Mouse (Mus musculus) bone marrow macrophage, adult 2 months (primary cell): ENCODE results near the gene Sh3d21. TPM values are rescaled to one million over a fixed set of nuclear protein-coding genes. Genes with fewer than 3 reads are reported as not detected.

Experiments used
- H3K27ac ChIP-seq: 2 replicates; pipeline ENCODE4 v1.5.1; 2012; ENCODE audit warnings: low read depth, low read length; ENCODE audit not compliant: insufficient read depth
- H3K4me1 ChIP-seq: 2 replicates; pipeline ENCODE4 v1.6.1; 2012; ENCODE audit warnings: low read length; ENCODE audit not compliant: control insufficient read depth, insufficient read depth
- H3K4me3 ChIP-seq: 2 replicates; pipeline ENCODE4 v1.5.1; 2012; ENCODE audit warnings: mild to moderate bottlenecking, low read length, moderate library complexity; ENCODE audit not compliant: insufficient read depth
- CTCF ChIP-seq: IDR thresholded peaks from 2 replicates; pipeline ENCODE4 v1.5.1; 2012; ENCODE audit warnings: low read depth, mild to moderate bottlenecking, low read length, moderate library complexity
- POLR2A ChIP-seq: IDR thresholded peaks from 2 replicates; pipeline ENCODE4 v1.6.1; 2012; ENCODE audit warnings: mild to moderate bottlenecking, low read depth, low read length, borderline replicate concordance
- polyA plus RNA-seq: library from polyadenylated mRNA; stranded (reverse); fragments of >200 nt; gene quantifications from 2 replicates; pipeline ENCODE4 v1.2.4, GENCODE M21; 2012; ENCODE audit not compliant: missing spikeins, insufficient read depth, insufficient read length

Sh3d21 gene
- polyA plus RNA-seq, 1 experiment = 2.0 TPM

DNA sequence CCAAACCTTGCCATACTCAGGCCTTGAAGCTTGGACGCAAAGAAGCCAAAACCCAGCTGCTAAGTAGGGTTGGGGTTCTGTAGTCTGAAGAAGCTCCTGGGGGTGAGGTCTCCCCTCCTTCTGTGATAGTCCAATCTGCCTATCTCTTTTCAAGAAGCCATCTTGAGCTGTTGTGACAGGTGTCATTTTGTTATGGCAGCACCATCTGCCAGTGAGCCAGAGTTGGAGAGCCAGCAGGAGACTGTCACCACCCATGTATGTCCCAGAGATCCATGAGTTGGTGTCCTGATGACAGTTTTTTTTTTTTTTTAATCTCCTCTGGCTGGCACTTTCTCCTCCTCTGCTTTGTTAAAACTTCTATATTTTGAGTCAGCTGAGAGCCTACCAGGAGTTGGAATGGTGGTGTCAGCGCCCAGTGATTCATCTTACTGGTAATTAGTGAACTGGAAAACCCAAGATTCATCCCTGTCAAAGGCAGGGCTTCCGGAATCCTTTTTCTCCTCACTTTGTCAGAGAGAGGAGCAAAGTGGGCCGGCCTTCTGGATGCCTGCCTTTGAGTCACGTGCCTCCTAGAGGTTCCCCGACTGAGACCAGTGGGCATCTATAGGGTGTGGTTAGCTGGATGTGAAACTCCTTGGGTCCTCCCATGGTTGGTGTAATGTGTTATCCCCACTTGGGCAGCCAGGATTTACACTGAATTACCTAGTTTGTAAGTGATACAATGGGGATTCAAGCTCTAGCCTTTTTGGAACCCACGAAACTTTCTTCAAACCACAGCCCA is 61.0 kb downstream of the Sh3d21 start:
- TF ChIP-seq POLR2A (no peak), CTCF (no peak)
- Histone ChIP-seq H3K4me3 (peak overlapping the region; percentile 52), H3K27ac (peak overlapping the region; percentile 89), H3K4me1 (peaks cover 41% of the 10 kb centered on the region)

DNA sequence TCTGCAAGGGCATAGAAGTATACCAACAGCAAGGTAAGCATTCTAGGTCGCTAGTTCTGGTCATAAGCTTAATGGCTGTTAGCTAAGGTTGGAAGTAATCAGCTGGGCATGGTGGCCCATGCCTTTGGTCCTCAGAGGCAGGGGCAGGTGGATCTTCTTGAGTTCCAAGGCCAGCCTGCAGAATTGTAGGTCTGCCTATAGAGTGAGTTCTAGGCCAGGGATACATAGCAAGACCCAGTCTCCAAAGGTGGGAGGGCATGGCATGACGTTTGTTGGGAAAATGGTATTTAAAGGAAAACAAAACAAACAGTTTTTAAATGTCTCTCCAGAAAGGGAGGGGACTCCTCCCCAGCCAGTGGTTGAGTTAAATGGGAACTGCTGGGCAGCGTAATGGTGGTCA is 62.5 kb downstream of the Sh3d21 start:
- no peak overlapping the region for H3K4me3 ChIP-seq
- H3K4me1 ChIP-seq = peaks cover 41% of the 10 kb centered on the region
- no peak overlapping the region for H3K27ac ChIP-seq
- TF ChIP-seq POLR2A = no peak
- TF ChIP-seq CTCF = no peak

Other genes starting within 250 kb of the Sh3d21 start
- 99.3 and 112 TPM in 2 replicates for gene Csf3r, start 138.9 kb downstream of the Sh3d21 start, polyA plus RNA-seq
- gene Mrps15, start 116.6 kb downstream of the Sh3d21 start, polyA plus RNA-seq = 93.3 and 98.8 TPM in 2 replicates
- 3.7 and 6.2 TPM in 2 replicates for gene Oscp1, start 104.9 kb downstream of the Sh3d21 start, polyA plus RNA-seq
- gene Lsm10, start 66.9 kb downstream of the Sh3d21 start, polyA plus RNA-seq = 37.9 and 38.6 TPM in 2 replicates
- 25.5 and 26.5 TPM in 2 replicates for gene Stk40, start 59.5 kb downstream of the Sh3d21 start, polyA plus RNA-seq
- gene Eva1b, start 15.7 kb downstream of the Sh3d21 start, polyA plus RNA-seq = 20.7 and 23.1 TPM in 2 replicates
- 230 and 236 TPM in 2 replicates for gene Thrap3, start 39.3 kb upstream of the Sh3d21 start, polyA plus RNA-seq
- gene Map7d1, start 92.9 kb upstream of the Sh3d21 start, polyA plus RNA-seq = 131 and 139 TPM in 2 replicates
- gene Trappc3, start 98.8 kb upstream of the Sh3d21 start, polyA plus RNA-seq = 69.6 and 79.6 TPM in 2 replicates
- gene Col8a2, start 123.3 kb upstream of the Sh3d21 start, polyA plus RNA-seq = not detected in 2 replicates
- 16.1 and 16.9 TPM in 2 replicates for gene Adprhl2, start 158.2 kb upstream of the Sh3d21 start, polyA plus RNA-seq
- gene Tekt2, start 162.2 kb upstream of the Sh3d21 start, polyA plus RNA-seq = 0.86 and 1.2 TPM in 2 replicates